Mouse (Mus musculus) adrenal gland, postnatal 36 days (tissue): Measurements from ENCODE around the gene Ripor3. TPM values are rescaled to one million over a fixed set of nuclear protein-coding genes. Genes with fewer than 3 reads are reported as not detected.
A peak's percentile ranks its signal among the peaks of the same experiment; 100 is the strongest.
"Not testable (repeated sequence)": the region's sequence is repeated elsewhere in the genome, so short reads cannot be mapped to it uniquely, and the experiment has no call there.

Experiments used
- DNase-seq, 2 experiments: peaks; one replicate each; pipeline ENCODE4 v3.0.0; 2021; ENCODE audit warnings: mixed read lengths in 1 of 2
- long read RNA-seq, 2 experiments: library from polyadenylated mRNA; stranded (forward); transcript quantifications; one replicate each; pipeline ENCODE4 v2.0.0; 2021; ENCODE audit warnings: borderline sequencing depth in 2 of 2
- total RNA-seq, 2 experiments: library from RNA; stranded (reverse); gene quantifications; 2 replicates each; pipeline ENCODE4 v1.2.3; 2021

The Ripor3 gene
- total RNA-seq, result 1 to 10 TPM; 2.1 TPM
- long read RNA-seq, experiment 1, partial matches to known transcripts, result 0 of 4 reads
- long read RNA-seq, experiment 1, other reads (novel, unspliced or antisense), result 4 of 4 reads
- long read RNA-seq, experiment 2, result 0 reads

DNA sequence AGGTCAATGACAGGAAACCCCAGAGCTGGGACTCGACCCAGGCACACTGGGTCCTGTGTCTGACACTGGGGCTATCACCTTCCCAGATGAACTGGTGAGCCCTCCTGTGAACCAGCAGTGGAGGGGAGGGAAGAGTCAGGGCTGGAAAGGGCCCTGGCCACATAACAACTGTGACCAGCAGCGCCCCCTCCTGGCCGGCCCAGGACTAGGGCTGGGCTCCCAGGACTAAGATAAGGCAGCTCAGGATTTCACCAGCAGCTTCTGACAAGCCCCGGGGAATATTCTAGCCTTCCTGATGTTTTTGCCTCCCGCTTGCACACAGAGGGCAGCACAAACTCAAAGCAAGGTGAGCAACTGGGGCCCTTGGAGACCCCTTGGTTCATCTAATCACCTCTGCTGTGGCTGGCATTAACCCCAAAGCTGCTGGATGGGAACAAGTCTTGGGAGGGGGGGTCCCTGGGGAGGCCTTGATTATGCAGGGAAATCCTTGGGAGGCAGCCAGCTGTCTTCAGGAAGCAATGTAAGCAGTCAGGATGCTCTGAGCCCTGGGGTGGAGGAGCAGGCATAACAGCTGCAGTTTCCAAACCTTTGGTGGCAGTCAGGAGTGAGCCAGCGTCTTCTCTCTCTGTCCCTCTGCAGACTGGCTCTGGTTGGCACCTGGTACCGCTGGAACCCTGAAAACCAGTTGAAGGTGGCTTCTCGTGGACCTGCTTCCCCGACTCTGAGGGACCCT is at the start of gene Ripor3:
Gene Ripor3 (minus strand): TSS at position 683 of the 733 bp plus-strand sequence.
- DNase-seq, result peak; percentile 79 to 91

DNA sequence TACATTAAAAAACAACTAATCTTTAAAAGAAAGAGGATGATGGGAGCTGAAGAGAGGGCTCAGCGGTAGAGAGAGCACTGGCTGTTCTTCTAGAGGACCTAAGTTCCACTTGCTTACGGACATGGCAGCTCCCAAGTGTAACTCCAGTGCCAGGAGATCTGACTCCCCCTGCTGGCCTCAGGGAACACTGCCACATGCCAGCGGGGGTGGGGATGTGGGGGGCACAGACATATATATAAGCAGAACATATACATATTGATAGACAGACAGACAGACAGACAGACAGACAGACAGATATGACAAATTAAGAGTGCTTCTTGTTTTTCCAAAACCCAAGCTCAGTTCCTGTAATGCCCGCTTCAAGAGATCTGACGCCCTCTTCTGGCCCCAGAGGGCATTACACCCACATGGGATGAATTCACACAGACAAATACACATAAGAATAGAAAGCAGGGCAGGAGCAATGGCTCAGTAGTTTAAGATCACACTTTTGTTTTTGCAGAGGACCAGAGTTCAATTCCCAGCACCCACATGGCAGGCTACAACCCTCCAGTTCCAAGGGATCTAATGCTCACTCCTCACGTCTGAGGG is 48.9 kb upstream of the Ripor3 start:
- DNase-seq, result no peak

DNA sequence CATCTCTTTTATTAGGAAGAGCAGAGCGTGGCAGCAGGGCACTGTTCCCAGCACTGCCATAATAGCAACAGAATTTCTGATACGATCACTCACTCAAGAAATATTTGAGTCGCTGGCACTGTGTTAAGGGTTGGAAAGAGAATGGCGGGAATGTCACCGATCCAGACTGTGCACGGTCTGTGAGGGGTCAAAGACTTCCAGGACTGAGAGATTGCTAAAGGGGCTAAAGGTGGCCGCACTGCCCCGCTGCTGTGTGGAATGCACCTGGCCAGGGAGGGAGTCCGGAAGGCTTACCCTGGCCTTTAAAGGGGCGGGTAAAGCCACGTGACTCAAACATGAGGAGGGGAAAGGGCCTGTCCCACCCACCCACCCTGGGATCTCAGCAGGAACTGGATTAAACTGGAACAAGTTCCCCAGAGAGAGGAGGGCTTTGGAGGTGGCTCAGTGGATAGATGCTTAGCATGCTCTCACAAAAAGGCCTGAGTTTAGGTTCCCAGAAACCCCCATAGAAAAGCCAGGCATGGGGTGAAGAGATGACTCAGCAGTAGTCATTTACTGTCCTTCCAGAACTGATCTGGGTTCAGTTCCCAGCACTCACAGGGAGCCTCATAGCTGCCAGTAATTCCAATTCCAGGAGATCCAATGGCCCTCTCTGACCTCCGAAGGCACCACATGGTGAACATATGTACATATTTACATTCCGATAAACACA is 48.2 kb upstream of the Ripor3 start:
- no peak for DNase-seq

DNA sequence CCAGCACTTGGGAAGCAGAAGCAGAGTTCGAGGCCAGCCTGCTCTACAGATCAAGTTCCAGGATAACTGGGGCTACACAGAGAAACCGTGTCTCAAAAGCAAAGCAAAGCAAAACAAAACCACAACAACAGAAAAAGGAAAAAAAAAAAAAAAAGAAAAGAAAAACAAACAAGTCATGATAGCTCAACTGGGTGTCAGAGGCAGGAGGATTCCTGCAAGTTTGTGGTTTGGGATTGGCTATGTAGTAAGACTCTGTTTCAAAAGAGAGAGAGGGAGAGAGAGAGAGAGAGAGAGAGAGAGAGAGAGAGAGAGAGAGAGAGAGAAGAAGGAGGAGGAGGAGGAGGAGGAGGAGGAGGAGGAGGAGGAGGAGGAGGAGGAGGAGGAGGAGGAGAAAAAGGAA is 47.5 kb upstream of the Ripor3 start:
- not testable (repeated sequence) for DNase-seq

DNA sequence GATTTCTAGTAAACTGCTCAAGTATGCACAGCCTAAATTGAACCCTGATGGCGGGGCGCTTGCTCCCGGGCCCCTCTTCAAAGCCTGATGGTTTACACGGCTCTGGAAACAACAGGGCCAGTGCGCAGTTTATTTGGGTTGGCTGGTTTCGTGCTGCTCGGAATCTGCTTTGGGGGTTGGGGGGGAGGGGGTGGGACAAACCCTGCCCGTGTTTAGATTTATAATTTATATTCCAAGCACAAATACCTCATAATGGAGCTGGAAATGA is 46.2 kb upstream of the Ripor3 start:
- DNase-seq, result no peak

DNA sequence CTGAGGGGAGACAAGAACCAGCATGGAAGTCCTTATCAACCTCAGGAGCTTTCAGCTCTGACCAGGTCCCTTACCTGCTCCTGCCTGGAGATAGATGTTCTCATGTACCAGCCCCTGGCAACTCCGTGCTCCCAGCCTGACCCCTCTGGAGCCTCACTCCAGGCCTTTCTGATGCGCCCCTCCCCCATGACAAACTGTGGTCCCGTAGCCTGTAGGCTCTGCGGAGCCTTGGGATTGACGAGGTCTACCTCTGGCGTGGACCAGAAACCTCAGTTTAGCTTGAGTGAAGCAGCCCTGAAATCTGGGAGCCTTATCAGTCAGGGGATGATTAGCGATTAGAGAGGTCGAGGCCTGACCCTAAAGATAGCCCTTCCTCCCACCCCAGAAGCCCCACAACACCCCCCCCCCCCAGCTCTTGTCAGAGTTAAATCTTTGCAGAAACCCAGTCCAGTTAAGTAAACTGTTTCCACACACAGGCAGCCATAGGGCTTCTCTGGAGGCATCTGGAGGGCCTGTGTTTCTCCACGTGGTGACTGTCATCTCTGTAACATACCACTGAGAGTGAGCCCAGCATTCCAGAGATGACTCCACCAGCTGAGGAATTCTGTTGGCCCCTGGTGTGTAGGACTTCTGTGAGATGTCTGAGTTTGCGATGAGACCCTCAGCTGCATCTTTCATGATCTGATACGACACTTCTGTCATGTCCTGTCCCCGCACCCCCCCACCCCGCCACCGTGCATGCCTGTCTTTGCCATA is 45.7 kb upstream of the Ripor3 start:
- DNase-seq, result no peak

DNA sequence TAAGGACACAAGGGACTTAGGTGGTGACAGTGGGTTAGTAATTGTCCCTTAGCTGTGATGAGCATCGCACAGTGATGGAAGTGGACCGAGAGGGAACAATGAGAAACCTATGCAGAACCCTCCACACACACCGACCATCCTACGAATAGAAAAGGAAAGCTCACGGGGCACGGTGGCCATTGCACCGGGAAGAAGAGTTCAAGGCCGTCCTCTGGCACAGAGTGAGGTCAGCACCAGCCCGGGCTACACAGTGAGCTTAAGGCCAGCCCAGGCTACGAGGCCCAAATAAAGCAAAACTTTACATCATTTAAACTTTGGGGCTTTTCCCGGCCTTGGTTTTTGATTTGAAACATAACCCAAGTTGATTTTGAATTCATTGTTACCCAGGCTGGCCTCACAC is 43.7 kb upstream of the Ripor3 start:
- DNase-seq, result peak in 1 of 2 experiments; percentile 29

DNA sequence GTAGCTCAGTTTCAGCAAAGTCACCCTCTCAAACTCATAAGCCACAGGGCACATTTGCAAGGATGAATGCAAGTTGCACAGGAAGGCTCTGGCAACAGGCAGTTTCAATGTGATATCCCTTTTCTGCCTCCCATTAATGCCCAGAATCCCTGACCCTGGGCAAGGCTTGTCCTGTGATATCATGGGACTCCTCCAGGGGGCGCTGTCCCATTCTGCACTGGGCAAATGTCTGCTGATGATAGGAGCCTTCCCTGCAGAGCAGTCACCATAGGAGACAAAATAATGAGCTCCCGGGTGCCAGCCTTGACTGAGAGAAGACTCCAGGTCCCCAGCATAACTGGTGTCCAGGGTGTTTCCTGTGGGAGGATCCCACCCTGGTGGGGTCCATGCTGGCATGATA is 42.3 kb upstream of the Ripor3 start:
- DNase-seq, result peak; percentile 65 to 71

DNA sequence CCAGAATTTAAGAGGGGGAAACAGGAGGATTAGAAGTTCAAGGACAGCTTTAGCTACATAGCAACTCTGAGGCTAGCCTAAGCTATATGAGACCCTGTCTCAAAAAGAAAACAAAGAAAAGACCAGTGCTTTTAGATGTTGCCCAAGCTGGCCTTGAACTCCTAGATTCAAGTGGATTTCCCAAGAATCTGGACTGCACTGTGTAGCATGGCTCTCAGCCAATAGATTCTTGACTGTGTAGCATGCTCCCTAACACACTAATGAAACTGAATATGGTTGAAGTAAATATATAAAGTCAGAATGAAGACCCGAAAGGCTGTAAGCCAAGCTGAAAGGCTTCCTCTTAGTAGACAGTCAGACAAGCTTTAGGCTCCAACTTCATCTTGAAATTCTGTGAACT is 41.7 kb upstream of the Ripor3 start:
- peak in 1 of 2 experiments; percentile 30 for DNase-seq

DNA sequence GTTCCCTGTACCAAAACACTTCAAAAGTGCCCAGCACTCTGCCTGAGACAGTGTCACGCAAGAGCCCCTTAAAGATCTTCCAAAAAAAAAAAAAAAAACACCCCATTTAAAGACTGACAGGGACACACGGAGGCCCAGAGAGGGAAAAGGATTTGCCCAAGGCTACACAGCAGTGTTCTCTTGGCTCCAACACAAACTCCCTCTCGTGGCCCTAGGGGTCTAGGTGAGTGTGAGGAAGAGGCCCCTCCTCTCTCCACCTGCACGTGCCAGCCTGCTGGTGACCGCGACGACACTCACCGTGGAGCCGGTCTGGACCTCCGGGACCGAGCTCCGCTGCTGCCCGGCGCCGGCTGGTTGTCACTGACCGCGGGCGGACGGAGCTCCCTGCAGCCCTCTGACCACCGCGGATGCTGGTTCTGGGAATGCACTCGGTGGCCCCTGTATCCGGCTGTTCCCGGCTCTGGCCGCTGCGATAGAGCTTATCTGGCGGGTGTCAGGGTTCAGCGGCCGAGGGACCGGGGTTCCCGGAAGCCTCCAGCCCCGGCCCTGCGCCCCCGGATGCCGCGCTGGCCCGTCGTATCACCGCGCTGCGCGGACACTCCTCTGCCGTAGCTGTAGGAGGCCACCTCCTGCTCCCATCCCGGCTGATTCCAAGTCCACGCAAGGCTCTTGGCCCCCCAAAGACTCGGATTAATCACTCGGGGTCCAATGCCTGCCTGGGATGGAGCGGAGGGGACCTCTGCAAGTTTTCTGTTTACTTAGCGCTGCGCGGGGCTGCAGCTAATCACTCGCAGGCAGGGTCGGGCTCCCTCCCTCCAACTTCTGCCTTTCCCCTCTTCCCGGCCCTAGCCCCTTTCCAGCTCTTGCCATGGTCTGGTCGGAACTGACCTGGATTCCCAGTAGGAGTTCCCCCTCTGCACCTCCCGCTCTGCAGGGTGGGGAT is 39.9 kb upstream of the Ripor3 start:
- peak; percentile 48 to 64 for DNase-seq

DNA sequence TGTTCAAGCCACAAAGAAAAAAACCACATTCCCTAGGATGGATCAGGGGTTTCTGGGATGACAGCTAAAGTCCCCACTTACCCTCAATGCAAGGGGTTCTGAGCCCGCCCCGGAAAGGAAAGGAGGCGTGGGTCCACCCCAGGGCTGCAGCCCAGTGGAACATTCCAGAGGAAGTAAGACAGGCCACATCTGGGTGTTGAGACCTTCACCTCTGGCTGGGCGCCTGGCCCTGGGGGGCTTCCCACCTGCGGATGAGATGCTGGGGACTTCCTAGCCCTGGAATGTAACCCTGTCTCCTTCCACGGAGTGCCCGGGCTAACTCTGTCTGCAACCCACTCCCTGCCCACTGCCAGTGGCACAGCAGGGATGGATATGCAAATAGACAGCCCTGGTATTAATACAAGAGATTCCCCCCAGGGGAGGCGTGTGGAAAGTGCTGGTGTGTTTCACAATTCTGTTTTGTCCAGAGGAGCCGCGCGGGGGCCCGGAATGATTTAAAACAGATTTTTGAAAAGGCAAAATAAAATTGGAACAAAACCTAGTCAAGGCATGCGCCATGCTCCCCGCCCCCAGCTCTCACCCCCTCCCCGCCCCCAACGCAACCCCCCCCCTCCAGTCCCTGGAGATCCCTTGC is 38.7 kb upstream of the Ripor3 start:
- DNase-seq, result peak in 1 of 2 experiments; percentile 23

DNA sequence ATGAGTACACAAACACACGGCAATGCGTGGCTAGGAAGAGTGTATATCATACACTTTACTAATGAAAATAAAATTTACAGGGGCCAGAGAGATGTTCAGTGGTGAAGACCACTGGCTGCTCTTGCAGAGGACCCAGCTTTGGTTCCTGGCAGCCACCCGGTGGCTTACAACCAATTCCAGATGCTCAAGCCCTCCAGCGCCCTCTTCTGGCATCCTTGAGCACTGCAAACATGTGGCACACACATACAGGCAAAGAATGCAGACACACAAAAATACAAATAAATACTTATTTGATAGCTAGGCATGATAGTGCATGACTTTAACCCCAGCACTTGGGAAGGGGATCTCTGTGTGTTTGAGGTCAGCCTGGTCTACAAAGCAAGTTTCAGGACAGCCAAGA is 36.0 kb upstream of the Ripor3 start:
- DNase-seq, result no peak

DNA sequence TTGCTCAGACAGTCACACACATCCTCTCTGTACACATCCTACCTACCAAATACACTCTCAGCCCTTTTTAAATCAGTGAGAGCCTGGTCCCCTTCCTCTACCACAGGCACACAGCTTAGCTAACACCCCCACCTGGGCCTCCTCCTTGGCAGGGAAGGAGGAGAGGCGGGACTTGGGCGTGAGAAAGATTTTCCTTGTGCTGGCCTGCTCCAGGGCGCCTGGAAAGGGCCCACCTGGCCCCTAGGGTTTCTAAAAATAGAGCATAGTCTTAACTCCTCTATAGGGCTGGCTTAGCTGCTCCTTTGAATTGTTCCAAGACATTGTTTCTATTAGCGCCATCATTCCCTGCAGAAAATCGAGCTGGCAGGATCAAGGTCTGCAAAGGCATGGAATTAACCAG is 35.4 kb upstream of the Ripor3 start:
- no peak for DNase-seq

DNA sequence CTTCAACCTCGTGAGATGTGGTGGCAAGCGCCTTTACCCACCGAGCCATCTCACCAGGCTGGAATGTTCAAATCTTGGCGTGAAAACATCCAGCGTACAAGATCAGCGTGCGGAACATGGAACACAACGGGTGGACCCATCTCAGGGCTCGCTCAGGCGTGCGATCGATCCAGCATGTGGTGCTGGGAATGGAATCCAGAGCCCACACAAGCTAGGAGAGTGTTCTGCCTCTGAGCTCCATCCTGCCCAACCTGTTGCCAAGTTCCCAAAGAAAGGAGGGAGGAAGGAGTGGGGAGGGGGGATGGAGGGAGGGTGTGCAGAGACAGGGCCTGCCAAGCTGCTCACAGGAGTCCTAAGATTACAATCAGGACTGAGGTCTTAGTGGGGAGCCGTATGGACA is 34.9 kb upstream of the Ripor3 start:
- DNase-seq, result no peak

DNA sequence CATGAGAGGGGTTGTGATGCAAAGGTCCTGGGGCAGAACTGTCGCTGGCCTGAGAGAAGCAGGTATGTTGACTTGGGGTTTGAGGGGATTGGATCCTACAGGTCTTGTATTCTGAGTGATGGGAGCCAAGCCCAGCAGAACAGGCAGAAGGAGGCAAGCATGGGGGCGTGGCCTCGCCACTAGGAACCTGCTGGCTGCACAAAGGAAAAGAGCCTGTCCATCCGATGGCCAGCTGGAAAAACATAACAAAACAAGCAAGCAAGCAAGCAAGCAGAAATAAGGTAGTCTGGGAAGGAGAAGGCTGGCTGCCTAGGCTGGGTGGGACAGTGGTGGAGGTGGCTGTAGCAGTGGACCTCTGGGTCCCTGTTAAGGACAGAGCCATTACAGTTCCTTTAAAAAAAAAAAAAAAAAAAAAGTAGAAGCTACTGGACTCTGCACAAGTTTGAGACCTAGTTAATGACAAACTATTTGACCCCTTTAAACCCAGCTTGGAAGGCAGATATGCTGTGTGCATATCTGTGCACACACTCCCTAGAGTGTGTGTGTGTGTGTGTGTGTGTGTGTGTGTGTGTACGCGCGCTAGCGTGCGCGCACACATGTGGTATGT is 34.4 kb upstream of the Ripor3 start:
- no peak for DNase-seq

DNA sequence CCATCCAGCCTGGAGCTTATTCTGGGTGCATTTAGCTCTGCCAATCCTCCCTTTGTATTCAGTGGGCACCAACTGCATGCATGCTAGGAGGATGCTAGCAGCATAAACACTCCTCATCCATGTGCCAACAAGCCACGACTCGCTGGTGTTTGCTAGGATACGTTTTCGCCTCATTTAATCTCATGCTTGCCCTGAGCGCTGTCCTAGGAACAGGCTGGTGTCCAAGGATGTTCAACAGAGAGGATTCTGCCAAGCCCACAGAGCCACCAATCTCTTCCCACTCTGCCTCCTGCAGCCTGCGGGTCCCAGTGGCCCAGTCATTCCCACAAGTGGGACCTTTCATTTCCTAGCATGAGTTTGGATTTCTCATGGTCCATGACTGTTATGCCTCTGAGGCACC is 31.6 kb upstream of the Ripor3 start:
- DNase-seq, result no peak

DNA sequence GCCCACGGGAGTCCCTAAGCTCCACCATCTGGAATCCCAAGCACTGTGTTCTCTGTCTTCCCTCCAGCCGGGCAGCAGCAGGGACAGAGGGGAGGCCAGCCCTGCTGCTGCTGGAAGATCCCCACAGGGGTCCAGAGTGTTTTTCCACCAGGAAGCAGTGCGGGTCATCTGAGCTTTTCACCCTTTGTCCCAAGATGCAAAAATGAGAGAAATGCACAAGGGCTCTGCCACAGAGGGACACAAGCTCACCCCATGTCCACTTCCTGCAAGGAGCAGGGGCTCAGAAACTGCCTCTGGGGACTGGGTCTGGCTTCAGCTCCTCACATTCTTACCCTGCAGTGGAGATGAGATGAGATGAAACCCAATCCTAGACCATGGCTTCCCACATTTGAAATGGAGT is 30.3 kb upstream of the Ripor3 start:
- DNase-seq, result no peak

DNA sequence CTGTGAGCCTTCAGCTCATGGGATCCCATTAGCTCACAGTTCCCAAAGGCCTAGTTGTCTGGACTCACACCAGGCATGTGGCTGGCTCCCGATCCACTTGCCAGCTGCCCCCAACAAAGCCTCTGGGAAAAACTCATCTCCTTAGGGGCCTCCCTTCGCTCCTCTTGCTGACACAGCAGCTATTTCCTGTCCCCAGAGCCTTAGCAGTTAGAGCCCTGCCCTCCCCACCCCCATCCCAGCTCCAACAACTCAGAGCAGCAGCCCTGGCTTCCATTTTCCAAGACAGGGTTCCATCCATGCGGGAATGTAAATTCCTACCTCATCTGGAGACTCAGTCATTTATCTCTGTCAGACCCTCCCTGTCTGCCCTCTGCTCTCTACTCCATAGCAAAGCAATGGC is 26.6 kb upstream of the Ripor3 start:
- DNase-seq, result no peak

DNA sequence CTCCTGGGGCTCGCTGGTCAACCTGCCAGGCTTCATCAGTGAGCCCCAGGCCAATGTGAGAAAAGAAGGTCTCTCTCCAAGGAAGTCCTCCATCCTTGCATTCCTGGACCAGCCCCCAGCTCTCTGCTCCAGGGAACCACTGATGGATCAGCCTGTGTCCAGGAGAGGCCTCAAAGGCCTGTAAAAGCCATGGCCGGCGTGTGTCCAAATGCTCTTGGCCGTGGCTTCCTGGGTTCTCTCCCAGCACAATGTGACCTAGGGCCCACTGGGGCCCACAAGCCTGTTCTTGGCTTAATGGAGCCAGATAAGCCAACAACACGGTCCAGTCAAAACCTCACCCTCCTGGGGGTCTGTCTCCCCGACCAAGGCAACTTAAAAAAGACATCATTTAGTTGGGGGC is 25.5 kb upstream of the Ripor3 start:
- DNase-seq, result no peak

DNA sequence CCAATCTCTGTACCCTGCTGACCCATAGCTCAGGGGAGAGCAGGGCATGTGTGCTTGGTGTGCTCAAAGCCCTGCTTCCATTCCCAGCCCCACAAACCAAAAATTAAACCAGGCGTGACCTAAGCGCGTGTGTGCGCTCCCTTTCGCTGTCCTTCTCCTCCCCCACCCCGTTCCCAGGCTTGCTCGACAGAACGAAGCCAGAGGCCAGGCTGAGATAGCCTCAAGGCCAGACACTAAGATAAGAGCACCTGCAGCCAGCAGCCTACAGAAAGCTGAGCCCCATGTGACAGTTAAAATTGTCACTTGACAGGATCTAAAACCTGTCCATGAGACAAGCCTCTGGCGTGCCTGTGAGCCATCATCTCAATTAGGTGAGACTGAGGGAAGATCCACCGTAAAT is 23.5 kb upstream of the Ripor3 start:
- peak in 1 of 2 experiments; percentile 30 for DNase-seq

DNA sequence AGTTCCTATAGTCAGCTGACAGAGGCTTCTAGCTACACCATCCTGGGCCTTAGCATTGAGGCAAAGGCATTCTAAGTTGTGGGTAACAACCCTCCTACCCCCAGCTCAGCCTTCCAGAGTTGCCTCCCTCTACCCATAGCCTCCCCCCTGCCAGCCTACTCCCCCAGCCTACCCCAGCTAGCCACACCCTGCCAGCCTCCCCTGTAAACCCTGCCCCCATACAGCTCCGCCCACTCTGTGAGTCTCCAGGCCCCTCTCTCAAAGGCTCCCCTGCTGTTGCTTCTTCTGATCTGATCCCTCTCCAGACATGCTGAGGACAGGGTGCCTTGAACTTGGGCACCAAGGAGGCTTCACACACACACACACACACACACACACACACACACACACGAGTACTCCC is 21.4 kb upstream of the Ripor3 start:
- no peak for DNase-seq
